ENCODE assay signal across 21 mouse cellular contexts in the genomic region with DNA sequence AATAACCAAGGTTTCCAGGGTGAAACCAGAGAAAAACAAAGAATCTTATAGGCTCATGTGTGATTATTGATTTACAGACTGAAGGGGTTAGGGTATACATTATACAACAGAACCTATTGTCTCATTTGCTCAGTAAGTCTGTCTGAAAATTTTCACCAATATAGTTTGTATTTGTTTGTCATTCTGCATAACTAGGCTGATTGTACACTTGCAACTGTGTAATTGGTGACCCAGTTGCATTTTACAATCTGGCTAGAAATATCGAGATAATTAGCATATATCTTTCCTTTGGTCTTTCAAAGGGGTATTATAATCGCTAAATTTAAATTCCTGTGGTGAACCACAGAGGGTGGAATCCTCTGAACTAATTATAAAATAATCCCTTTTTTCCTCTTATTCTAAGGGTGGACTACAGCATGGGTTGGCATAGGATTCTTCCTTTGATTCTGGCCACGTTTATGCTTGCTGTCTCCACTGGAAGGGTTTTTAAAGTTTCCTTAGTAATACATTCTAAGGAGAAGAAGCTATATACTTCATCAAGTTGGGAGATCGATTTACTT. TPM values are rescaled to one million over a fixed set of nuclear protein-coding genes. Genes with fewer than 3 reads are reported as not detected.
DNase-seq lines count a peak whose midpoint lies in the region; ATAC-seq lines count a peak whose summit lies in the region.
"Had no signal": no experiment of that assay in that cellular context is flagged by ENCODE, and none has a peak within 500 bp of the region (broad histone marks: within the 10 kb centered on the region; RNA-seq: fewer than 3 reads in every experiment).

No protein-coding gene starts in this region.

- no peaks in the 10 kb centered on the region for H3K4me1 ChIP-seq in forebrain, embryonic 14.5 days (ENCODE audit: control insufficient read depth, insufficient read depth, low read length)
- no peaks in the 10 kb centered on the region for H3K4me1 ChIP-seq in midbrain, embryonic 15.5 days
- H3K4me1 ChIP-seq: embryonic facial prominence, embryonic 15.5 days; heart, embryonic 13.5 days; limb, embryonic 15.5 days; liver, embryonic 15.5 days had no signal

- H3K27ac ChIP-seq in forebrain, embryonic 14.5 days (ENCODE audit: low read depth, low read length): no peak overlapping the region
- no peak overlapping the region for H3K27ac ChIP-seq in midbrain, embryonic 15.5 days
- H3K27ac ChIP-seq: embryonic facial prominence, embryonic 15.5 days; gastrocnemius, adult 2 months; heart, embryonic 13.5 days; limb, embryonic 15.5 days; liver, embryonic 15.5 days; stomach, postnatal 0 days had no signal

- H3K4me3 ChIP-seq in forebrain, embryonic 14.5 days (ENCODE audit: low read depth, low read length): no peak overlapping the region
- H3K4me3 ChIP-seq in midbrain, embryonic 15.5 days: no peak overlapping the region
- H3K4me3 ChIP-seq: embryonic facial prominence, embryonic 15.5 days; gastrocnemius, adult 2 months; heart, embryonic 13.5 days; limb, embryonic 15.5 days; liver, embryonic 15.5 days had no signal

- H3K9ac ChIP-seq in forebrain, embryonic 14.5 days (ENCODE audit: low read length): no peak overlapping the region
- H3K9ac ChIP-seq in midbrain, embryonic 15.5 days: no peak overlapping the region
- H3K9ac ChIP-seq: embryonic facial prominence, embryonic 15.5 days; heart, embryonic 13.5 days; limb, embryonic 15.5 days; liver, embryonic 15.5 days had no signal

- no peak for DNase-seq in frontal cortex, postnatal 14 days (ENCODE audit: low spot score in 2 of 2)
- peak; percentile 70 for DNase-seq in Muller cell, postnatal 12 days (ENCODE audit: inconsistent ontology term)
- peak; percentile 46 for DNase-seq in forebrain, embryonic 14.5 days (ENCODE audit: low spot score)
- no peak for DNase-seq in lung, adult 18-20 months
- DNase-seq in cerebellum, postnatal 25 days: no peak
- DNase-seq: adrenal gland, postnatal 36 days; B cell, adult 2 months; cerebellum, adult 2 months; gastrocnemius, adult 2 months; kidney, adult 2 months; kidney, postnatal 10 days; lung, postnatal 10 days; right cerebral cortex, adult 18-20 months had no signal

- H3K9me3 ChIP-seq in forebrain, embryonic 14.5 days (replicated peaks; ENCODE audit: control insufficient read depth, low read length): no peaks in the 10 kb centered on the region
- no peaks in the 10 kb centered on the region for H3K9me3 ChIP-seq in midbrain, embryonic 15.5 days
- H3K9me3 ChIP-seq: embryonic facial prominence, embryonic 15.5 days; heart, embryonic 13.5 days; limb, embryonic 15.5 days; liver, embryonic 15.5 days had no signal

- no peak overlapping the region for H3K4me2 ChIP-seq in forebrain, embryonic 14.5 days (ENCODE audit: low read length)
- H3K4me2 ChIP-seq in midbrain, embryonic 15.5 days: no peak overlapping the region
- H3K4me2 ChIP-seq: embryonic facial prominence, embryonic 15.5 days; heart, embryonic 13.5 days; limb, embryonic 15.5 days; liver, embryonic 15.5 days had no signal

- 23% methylated on average over 4 of the region's 4 CpGs for WGBS in forebrain, embryonic 14.5 days
- WGBS in midbrain, embryonic 15.5 days: 61% methylated on average over 4 of the region's 4 CpGs

- H3K36me3 ChIP-seq in forebrain, embryonic 14.5 days (ENCODE audit: control insufficient read depth, insufficient read depth, low read length): no peaks in the 10 kb centered on the region
- H3K36me3 ChIP-seq in midbrain, embryonic 15.5 days (replicated peaks): no peaks in the 10 kb centered on the region
- H3K36me3 ChIP-seq: embryonic facial prominence, embryonic 15.5 days; heart, embryonic 13.5 days; limb, embryonic 15.5 days; liver, embryonic 15.5 days had no signal

- peak; percentile 44; the same call in 1 of the 2 replicates for ATAC-seq in frontal cortex, adult (ENCODE audit: low TSS enrichment)
- peak; percentile 45 for ATAC-seq in forebrain, embryonic 14.5 days
- ATAC-seq in midbrain, embryonic 15.5 days (replicated peaks): peak; percentile 63
- ATAC-seq: inflammation-experienced regulatory T-cells, adult 6 months had no signal

- 0 out of 2 replicates have a peak, but pooled peaks cover 7% of the 10 kb centered on the region for H3K27me3 ChIP-seq in forebrain, embryonic 14.5 days (replicated peaks; ENCODE audit: control insufficient read depth, insufficient read depth, low read length)
- no peaks in the 10 kb centered on the region for H3K27me3 ChIP-seq in midbrain, embryonic 15.5 days (replicated peaks)
- H3K27me3 ChIP-seq: embryonic facial prominence, embryonic 15.5 days; heart, embryonic 13.5 days; limb, embryonic 15.5 days; liver, embryonic 15.5 days had no signal

RNA-seq across cellular contexts. Expression of a gene that starts 34.3 kb away (rescaled TPM):
- 8.1 and 8.7 TPM in 2 replicates for polyA plus RNA-seq in forebrain, embryonic 14.5 days (2014; fragmentation: Nextera tagmentation; extraction: Ambion mirVana)
- 10.4 and 12.5 TPM in 2 replicates for polyA plus RNA-seq in midbrain, embryonic 15.5 days (2015; fragmentation: Nextera tagmentation; extraction: Ambion mirVana)
- polyA plus RNA-seq: liver, embryonic 15.5 days had no signal

RNA-seq across cellular contexts. Expression of a gene that starts 44.2 kb away (rescaled TPM):
- polyA plus RNA-seq in forebrain, embryonic 14.5 days (2014; fragmentation: Nextera tagmentation; extraction: Ambion mirVana): 7.4 and 7.7 TPM in 2 replicates
- 3.4 and 5.3 TPM in 2 replicates for polyA plus RNA-seq in midbrain, embryonic 15.5 days (2015; fragmentation: Nextera tagmentation; extraction: Ambion mirVana)

Comparison
In these comparisons a context has a peak if more than half of its experiments do, and no peak if none do; other contexts are left out.
1. DNase-seq: peak in Muller cell, postnatal 12 days (single experiment) and forebrain, embryonic 14.5 days (single experiment); none in frontal cortex, postnatal 14 days (0 of 2), lung, adult 18-20 months (0 of 2) and cerebellum, postnatal 25 days (0 of 2).
2. Peak in every context shown above with its lines, with median percentiles within 50 percentile points of each other: ATAC-seq.